Mouse (Mus musculus): Measurements from ENCODE around the gene Spred2. TPM values are rescaled to one million over a fixed set of nuclear protein-coding genes. Genes with fewer than 3 reads are reported as not detected.

Spred2 gene
- total and polyA plus RNA-seq, 3 experiments = 7.8 to 76.0 (median 25.9) TPM

DNA sequence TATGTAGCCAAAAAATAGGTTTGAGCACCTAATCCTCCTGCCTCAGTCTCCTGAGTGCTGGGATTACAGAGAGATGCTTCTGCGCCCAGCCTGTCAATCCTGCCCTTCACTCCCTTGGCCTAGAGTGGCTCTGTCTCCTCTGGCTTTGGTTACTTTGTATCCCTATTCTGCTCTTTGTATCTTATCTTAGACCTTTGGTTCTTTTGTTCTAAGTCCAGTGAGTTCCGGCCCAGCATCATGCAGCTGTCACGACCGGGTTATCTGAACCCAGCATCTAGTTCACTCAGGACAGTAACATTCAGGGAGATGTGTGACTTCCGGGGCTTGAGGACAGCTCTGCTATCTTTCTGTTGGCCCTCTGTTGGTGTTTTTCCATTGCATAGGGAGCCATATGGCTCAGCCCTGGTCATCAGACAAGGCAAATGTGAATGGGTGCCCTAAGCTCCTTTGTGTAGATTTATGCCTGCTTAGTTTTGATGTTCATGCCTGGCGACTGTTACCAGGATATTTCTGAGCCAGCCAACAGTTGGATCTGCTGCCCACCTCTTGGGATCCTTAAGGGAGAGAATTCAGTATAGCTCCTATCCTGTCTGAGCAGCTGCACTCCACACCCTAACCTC is 109.5 kb downstream of the Spred2 start:
- no peak overlapping the region for H3K4me3 ChIP-seq (ENCODE audit: control insufficient read depth in 1 of 2, insufficient read depth in 1 of 2, low read depth in 2 of 2, low read length in 2 of 2)
- H3K27me3 ChIP-seq (ENCODE audit: control insufficient read depth in 1 of 2, insufficient read depth in 2 of 2, low read length in 2 of 2) = no peaks in the 10 kb centered on the region
- DNase-seq (ENCODE audit: low read depth, low spot score) = no peak
- TF ChIP-seq POLR2A (IDR thresholded peaks at IDR 0.05; ENCODE audit: control insufficient read depth in 1 of 2, insufficient read depth in 1 of 2, low read depth in 1 of 2, low read length in 2 of 2, poor library complexity in 1 of 2) (no peak), NELFE (IDR thresholded peaks at IDR 0.05; ENCODE audit: low read depth, low read length) (no peak), GATA1 (IDR thresholded peaks at IDR 0.05; ENCODE audit: low read depth, low read length) (peak; percentile 39; the same call in 1 of the 2 replicates), MAX (IDR thresholded peaks at IDR 0.05; ENCODE audit: low read length) (no peak), UBTF (IDR thresholded peaks at IDR 0.05; ENCODE audit: borderline replicate concordance, insufficient read depth, low read depth, low read length) (no peak), CTCF (IDR thresholded peaks at IDR 0.05 in 2 of 3, conservative IDR thresholded peaks at IDR 0.05 in 1 of 3; ENCODE audit: control insufficient read depth in 1 of 3, insufficient read depth in 1 of 3, low read depth in 2 of 3, low read length in 3 of 3, poor library complexity in 1 of 3, severe bottlenecking in 1 of 3) (no peak)
- H3K79me2 ChIP-seq (ENCODE audit: control insufficient read depth, insufficient read depth, low read length, poor library complexity) = no peaks in the 10 kb centered on the region
- H3K9ac ChIP-seq (ENCODE audit: control insufficient read depth, low read depth, low read length, poor library complexity, severe bottlenecking) = no peak overlapping the region
- H3K4me1 ChIP-seq (ENCODE audit: control insufficient read depth in 1 of 2, insufficient read depth in 2 of 2, low read length in 2 of 2) = peaks cover 10 to 18% of the 10 kb centered on the region in 2 experiments; a peak in 3 of 4 replicates
- H3K9me3 ChIP-seq (replicated peaks; ENCODE audit: insufficient read depth, low read length) = no peaks in the 10 kb centered on the region
- H3K27ac ChIP-seq (ENCODE audit: control insufficient read depth, low read depth, low read length) = no peak overlapping the region
- H3K36me3 ChIP-seq (ENCODE audit: control insufficient read depth in 1 of 2, insufficient read depth in 2 of 2, low read length in 2 of 2) = no peaks in the 10 kb centered on the region; a peak in 1 of 4 replicates

DNA sequence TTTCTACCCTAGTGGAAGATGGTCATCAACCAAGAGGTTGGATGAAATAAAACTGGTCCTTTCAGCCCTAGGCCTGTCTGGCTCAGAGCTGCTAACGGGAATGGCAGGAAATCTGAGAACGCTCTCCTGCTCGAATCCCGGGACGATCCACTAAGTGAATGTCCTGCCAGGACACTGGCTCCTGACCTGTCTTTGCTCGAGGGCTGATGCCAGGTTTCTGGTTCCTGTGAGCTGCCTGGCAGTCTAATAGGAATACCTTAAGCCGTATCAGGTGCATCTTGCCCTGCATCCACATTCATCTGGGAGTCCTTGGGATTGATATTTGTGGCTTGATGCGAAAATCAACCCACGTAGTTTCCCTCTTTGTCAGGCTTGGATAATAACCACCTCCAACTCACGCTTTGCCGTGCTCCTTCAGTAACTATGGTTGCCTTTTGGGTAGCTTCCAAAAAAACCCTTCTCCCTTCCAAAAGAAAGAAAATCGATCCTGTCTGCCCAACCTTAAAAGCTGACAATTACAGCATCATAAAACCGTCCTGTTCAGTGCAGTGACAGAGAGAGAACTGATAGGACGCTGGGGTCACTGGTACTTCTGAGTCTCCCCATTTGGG is 110.3 kb downstream of the Spred2 start:
- Histone ChIP-seq H3K79me2 (ENCODE audit: control insufficient read depth, insufficient read depth, low read length, poor library complexity) (no peaks in the 10 kb centered on the region), H3K9ac (ENCODE audit: control insufficient read depth, low read depth, low read length, poor library complexity, severe bottlenecking) (no peak overlapping the region), H3K36me3 (ENCODE audit: control insufficient read depth in 1 of 2, insufficient read depth in 2 of 2, low read length in 2 of 2) (no peaks in the 10 kb centered on the region; a peak in 1 of 4 replicates), H3K9me3 (replicated peaks; ENCODE audit: insufficient read depth, low read length) (no peaks in the 10 kb centered on the region), H3K4me1 (ENCODE audit: control insufficient read depth in 1 of 2, insufficient read depth in 2 of 2, low read length in 2 of 2) (peaks cover 10 to 18% of the 10 kb centered on the region in 2 experiments; a peak in 3 of 4 replicates), H3K27me3 (ENCODE audit: control insufficient read depth in 1 of 2, insufficient read depth in 2 of 2, low read length in 2 of 2) (no peaks in the 10 kb centered on the region), H3K4me3 (ENCODE audit: control insufficient read depth in 1 of 2, insufficient read depth in 1 of 2, low read depth in 2 of 2, low read length in 2 of 2) (no peak overlapping the region), H3K27ac (ENCODE audit: control insufficient read depth, low read depth, low read length) (no peak overlapping the region)
- TF ChIP-seq E2F4 (IDR thresholded peaks at IDR 0.05; ENCODE audit: borderline replicate concordance, low read depth, low read length) (no peak), POLR2A (IDR thresholded peaks at IDR 0.05; ENCODE audit: control insufficient read depth in 1 of 2, insufficient read depth in 1 of 2, low read depth in 1 of 2, low read length in 2 of 2, poor library complexity in 1 of 2) (no peak), MXI1 (IDR thresholded peaks at IDR 0.05; ENCODE audit: low read depth, low read length) (no peak), ZC3H11A (IDR thresholded peaks at IDR 0.05; ENCODE audit: low read depth, low read length) (no peak), KAT2A (conservative IDR thresholded peaks at IDR 0.05; ENCODE audit: low read depth, low read length) (no peak), ZNF384 (IDR thresholded peaks at IDR 0.05; ENCODE audit: low read depth, low read length) (no peak), UBTF (IDR thresholded peaks at IDR 0.05; ENCODE audit: borderline replicate concordance, insufficient read depth, low read depth, low read length) (no peak), NRF1 (IDR thresholded peaks at IDR 0.05; ENCODE audit: insufficient read depth, low read depth, low read length, poor library complexity, severe bottlenecking) (no peak), CTCF (IDR thresholded peaks at IDR 0.05 in 2 of 3, conservative IDR thresholded peaks at IDR 0.05 in 1 of 3; ENCODE audit: control insufficient read depth in 1 of 3, insufficient read depth in 1 of 3, low read depth in 2 of 3, low read length in 3 of 3, poor library complexity in 1 of 3, severe bottlenecking in 1 of 3) (no peak), CHD1 (IDR thresholded peaks at IDR 0.05; ENCODE audit: low read depth, low read length) (no peak), CHD2 (IDR thresholded peaks at IDR 0.05; ENCODE audit: low read length) (no peak), TCF12 (IDR thresholded peaks at IDR 0.05; ENCODE audit: low read depth, low read length) (no peak), MYC (IDR thresholded peaks at IDR 0.05; ENCODE audit: low read depth, low read length) (no peak), MAZ (IDR thresholded peaks at IDR 0.05; ENCODE audit: low read depth, low read length) (no peak), GABPA (IDR thresholded peaks at IDR 0.05; ENCODE audit: low read depth, low read length) (no peak), RAD21 (IDR thresholded peaks at IDR 0.05; ENCODE audit: low read depth, low read length) (no peak), ZMIZ1 (IDR thresholded peaks at IDR 0.05; ENCODE audit: low read depth, low read length) (no peak), MYB (IDR thresholded peaks at IDR 0.05; ENCODE audit: low read depth, low read length) (no peak), SIN3A (IDR thresholded peaks at IDR 0.05; ENCODE audit: low read length) (no peak)
- DNase-seq (ENCODE audit: low read depth, low spot score) = no peak
